Mouse (Mus musculus): ENCODE measurements at regions not wholly inside any gene's neighbourhood (a gene's known extent, or its start where the extent isn't known, plus 50 kb on each side); places are given as distances from the start of the nearest gene placed in this dataset.

GRCm38 (mm10) chrX:75643402-75643801 lies 65.4 kb upstream of the Rab39b start:
- no peak overlapping the region for H3K27ac ChIP-seq (ENCODE audit: control insufficient read depth, low read depth, low read length)
- no peaks in the 10 kb centered on the region for H3K79me2 ChIP-seq (ENCODE audit: control insufficient read depth, insufficient read depth, low read length, poor library complexity)
- H3K4me1 ChIP-seq (ENCODE audit: control insufficient read depth in 1 of 2, insufficient read depth in 2 of 2, low read length in 2 of 2) = no peaks in the 10 kb centered on the region
- no peak for DNase-seq (ENCODE audit: low read depth, low spot score)
- no peaks in the 10 kb centered on the region for H3K9me3 ChIP-seq (replicated peaks; ENCODE audit: insufficient read depth, low read length)
- no peak overlapping the region for H3K4me3 ChIP-seq (ENCODE audit: control insufficient read depth in 1 of 2, insufficient read depth in 1 of 2, low read depth in 2 of 2, low read length in 2 of 2)
- H3K27me3 ChIP-seq (ENCODE audit: control insufficient read depth in 1 of 2, insufficient read depth in 2 of 2, low read length in 2 of 2) = no peaks in the 10 kb centered on the region
- no peak for TF ChIP-seq USF2 (IDR thresholded peaks at IDR 0.05; ENCODE audit: borderline replicate concordance in 1 of 2, insufficient read depth in 1 of 2, low read depth in 1 of 2, low read length in 2 of 2)
- no peak for TF ChIP-seq GATA1 (IDR thresholded peaks at IDR 0.05; ENCODE audit: low read depth, low read length)
- TF ChIP-seq ZC3H11A (IDR thresholded peaks at IDR 0.05; ENCODE audit: low read depth, low read length) = no peak
- no peak for TF ChIP-seq SIN3A (IDR thresholded peaks at IDR 0.05; ENCODE audit: low read length)
- TF ChIP-seq MXI1 (IDR thresholded peaks at IDR 0.05; ENCODE audit: low read depth, low read length) = no peak
- TF ChIP-seq POLR2AphosphoS5 (IDR thresholded peaks at IDR 0.05; ENCODE audit: borderline replicate concordance, low read depth, low read length) = no peak
- TF ChIP-seq RAD21 (IDR thresholded peaks at IDR 0.05; ENCODE audit: low read depth, low read length) = no peak
- no peak for TF ChIP-seq MAZ (IDR thresholded peaks at IDR 0.05; ENCODE audit: low read depth, low read length)
- TF ChIP-seq EP300 (IDR thresholded peaks at IDR 0.05; ENCODE audit: low read depth in 1 of 2, low read length in 2 of 2) = no peak
- TF ChIP-seq ELF1 (IDR thresholded peaks at IDR 0.05; ENCODE audit: low read depth, low read length) = no peak
- no peak for TF ChIP-seq POLR2AphosphoS2 (IDR thresholded peaks at IDR 0.05; ENCODE audit: low read length)
- H3K36me3 ChIP-seq (ENCODE audit: control insufficient read depth in 1 of 2, insufficient read depth in 2 of 2, low read length in 2 of 2) = no peaks in the 10 kb centered on the region
- H3K9ac ChIP-seq (ENCODE audit: control insufficient read depth, low read depth, low read length, poor library complexity, severe bottlenecking) = no peak overlapping the region
